Mouse (Mus musculus) liver, embryonic 15.5 days (tissue): Measurements from ENCODE around the gene Tspan7. TPM values are rescaled to one million over a fixed set of nuclear protein-coding genes. Genes with fewer than 3 reads are reported as not detected.

Experiments used
- ATAC-seq: fragments of 200-750 bp; cut with Nextera tagmentation; 2 replicates; pipeline ENCODE4 v1.8.0; 2017; ENCODE audit warnings: moderate number of reproducible peaks, mild to moderate bottlenecking, moderate library complexity; ENCODE audit not compliant: insufficient read depth
- H3K27ac ChIP-seq: fragments of 300-500 bp; sonication (generic); replicated peaks from 2 replicates; pipeline ENCODE4 v1.5.1; 2015; ENCODE audit warnings: mild to moderate bottlenecking, inconsistent platforms
- H3K27me3 ChIP-seq: fragments of 300-500 bp; sonication (generic); 2 replicates; pipeline ENCODE4 v1.6.1; 2015; ENCODE audit warnings: mild to moderate bottlenecking, inconsistent platforms
- H3K36me3 ChIP-seq: fragments of 300-500 bp; sonication (generic); replicated peaks from 2 replicates; pipeline ENCODE4 v1.6.1; 2015; ENCODE audit warnings: moderate library complexity, mild to moderate bottlenecking, inconsistent platforms
- H3K4me1 ChIP-seq: fragments of 300-500 bp; sonication (generic); replicated peaks from 2 replicates; pipeline ENCODE4 v1.6.1; 2015; ENCODE audit warnings: inconsistent platforms
- H3K4me2 ChIP-seq: fragments of 300-500 bp; sonication (generic); 2 replicates; pipeline ENCODE4 v1.6.1; 2015; ENCODE audit warnings: moderate library complexity, mild to moderate bottlenecking, inconsistent platforms
- H3K4me3 ChIP-seq: fragments of 300-500 bp; sonication (generic); replicated peaks from 2 replicates; pipeline ENCODE4 v1.5.1; 2015; ENCODE audit warnings: mild to moderate bottlenecking, inconsistent platforms
- H3K9ac ChIP-seq: fragments of 300-500 bp; sonication (generic); 2 replicates; pipeline ENCODE4 v1.6.1; 2015; ENCODE audit warnings: moderate library complexity, mild to moderate bottlenecking, inconsistent platforms
- H3K9me3 ChIP-seq: fragments of 300-500 bp; sonication (generic); replicated peaks from 2 replicates; pipeline ENCODE4 v1.6.1; 2016; ENCODE audit warnings: inconsistent platforms
- polyA plus RNA-seq: library from polyadenylated mRNA; unstranded; fragments of >200 nt; fragmentation: Nextera tagmentation; extraction: Ambion mirVana; gene quantifications from 2 replicates; pipeline ENCODE4 v1.2.1, GENCODE M21; 2015

The Tspan7 gene
- polyA plus RNA-seq, 1 experiment from 2014 or later = 44.1 TPM

- Histone ChIP-seq H3K9me3 (no peaks in the 10 kb centered on the region), H3K9ac (no peak overlapping the region), H3K4me2 (no peak overlapping the region), H3K27me3 (no peaks in the 10 kb centered on the region), H3K4me3 (no peak overlapping the region), H3K27ac (no peak overlapping the region), H3K4me1 (no peaks in the 10 kb centered on the region), H3K36me3 (no peaks in the 10 kb centered on the region)
- no peak for ATAC-seq
Measured at GRCm38 (mm10) chrX:10641062-10641461, 156.1 kb downstream of the Tspan7 start.

Other genes with a start within 250 kb of the Tspan7 start
- 50.8 and 53.3 TPM in 2 replicates for gene Otc, start 232.9 kb upstream of the Tspan7 start, polyA plus RNA-seq
- gene Mid1ip1, start 229.9 kb downstream of the Tspan7 start, polyA plus RNA-seq = 41.0 and 41.4 TPM in 2 replicates